Mouse (Mus musculus): Measurements from ENCODE around the gene Rbm48. TPM values are rescaled to one million over a fixed set of nuclear protein-coding genes. Genes with fewer than 3 reads are reported as not detected.
"Not testable (repeated sequence)": the region's sequence is repeated elsewhere in the genome, so short reads cannot be mapped to it uniquely, and the experiment has no call there.

Gene Rbm48
- polyA plus RNA-seq (2017; shearing (Covaris generic)) = 10 to 100 TPM; 22.0 to 24.1 TPM

DNA sequence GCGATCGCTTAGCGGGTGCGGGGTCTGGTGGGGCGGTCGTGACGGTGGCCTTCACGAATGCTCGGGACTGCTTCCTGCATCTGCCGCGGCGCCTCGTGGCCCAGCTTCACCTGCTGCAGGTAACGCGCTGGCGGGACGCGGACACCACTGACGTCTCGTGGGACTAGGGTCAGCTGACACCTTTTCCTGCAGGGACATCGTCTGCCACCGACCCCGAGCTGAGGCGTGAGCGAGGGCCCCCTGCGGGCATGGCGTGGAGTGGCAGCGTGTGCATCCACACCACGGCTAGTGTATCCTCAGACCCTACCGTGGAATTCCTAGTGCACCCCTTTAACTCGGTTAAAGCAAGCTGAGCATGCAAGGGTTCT, at the start of gene Rbm48:
Gene Rbm48 (minus strand): TSS at position 187 of the 368 bp plus-strand sequence.
- peak; percentile 50 for ATAC-seq

DNA sequence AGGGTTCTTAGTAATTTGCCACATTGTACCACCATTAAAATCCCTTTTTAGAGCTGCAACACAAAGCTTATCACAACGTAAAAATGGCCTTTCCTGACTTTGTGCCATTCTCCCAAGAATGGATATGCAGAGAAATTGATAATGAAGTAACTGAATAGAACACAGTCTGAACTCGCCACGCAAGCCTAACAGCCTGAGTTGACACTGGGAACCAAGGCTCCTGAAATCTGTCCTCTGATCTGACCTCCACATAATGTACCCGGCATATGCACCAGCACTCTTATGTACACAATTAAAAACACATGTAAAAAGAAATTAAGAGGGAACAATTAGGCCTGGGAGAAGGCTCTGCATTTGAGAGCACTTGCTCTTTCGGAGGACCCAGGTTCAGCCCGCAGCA, 48.9 kb upstream of the Rbm48 start:
- no peak for ATAC-seq

- ATAC-seq = no peak
These were observed 48.2 kb upstream of the Rbm48 start for GRCm38 (mm10) chr5:3644621-3645020.

- ATAC-seq = no peak
These were observed 38.9 kb upstream of the Rbm48 start for GRCm38 (mm10) chr5:3635286-3635685.

DNA sequence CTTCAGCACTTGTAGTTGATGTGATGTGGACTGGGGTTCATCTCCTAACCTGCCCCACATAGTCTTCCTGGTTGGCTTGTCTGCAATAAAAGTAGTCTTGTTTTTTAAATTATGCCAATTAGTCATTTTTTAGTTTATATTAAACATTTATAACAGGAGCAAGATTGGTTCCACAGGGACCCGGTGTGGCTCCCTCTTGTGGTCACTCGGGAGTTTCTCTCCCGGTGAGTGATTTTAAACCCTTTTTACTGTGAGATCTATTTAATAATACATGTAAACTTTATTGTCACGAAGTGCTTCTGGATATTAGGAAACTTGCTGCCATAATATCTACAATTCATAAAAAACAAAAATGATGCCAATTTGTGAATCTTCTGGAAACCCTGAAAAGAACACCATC, 37.6 kb upstream of the Rbm48 start:
- ATAC-seq = no peak

GRCm38 (mm10) chr5:3633315-3633714, 36.9 kb upstream of the Rbm48 start:
- no peak for ATAC-seq

DNA sequence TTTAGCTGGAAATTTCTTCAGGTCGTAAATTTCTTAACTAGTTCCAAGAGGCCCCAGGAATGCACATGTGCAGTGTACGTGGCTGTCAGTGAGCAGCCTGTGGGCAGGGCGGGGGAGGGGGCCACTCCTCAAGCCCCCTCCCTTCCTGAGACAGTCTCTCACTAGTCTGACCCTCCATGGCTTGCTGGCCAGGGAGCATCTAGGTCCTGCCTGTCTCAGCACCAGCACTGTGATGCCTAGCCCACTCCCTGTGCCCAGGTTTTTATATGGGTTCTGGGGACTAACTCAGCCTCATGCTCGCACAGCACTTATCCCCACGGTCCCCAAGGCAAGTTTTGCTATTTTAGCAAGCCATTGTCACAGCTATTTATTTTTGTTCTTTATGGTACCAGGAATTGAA, 35.9 kb upstream of the Rbm48 start:
- ATAC-seq = no peak

DNA sequence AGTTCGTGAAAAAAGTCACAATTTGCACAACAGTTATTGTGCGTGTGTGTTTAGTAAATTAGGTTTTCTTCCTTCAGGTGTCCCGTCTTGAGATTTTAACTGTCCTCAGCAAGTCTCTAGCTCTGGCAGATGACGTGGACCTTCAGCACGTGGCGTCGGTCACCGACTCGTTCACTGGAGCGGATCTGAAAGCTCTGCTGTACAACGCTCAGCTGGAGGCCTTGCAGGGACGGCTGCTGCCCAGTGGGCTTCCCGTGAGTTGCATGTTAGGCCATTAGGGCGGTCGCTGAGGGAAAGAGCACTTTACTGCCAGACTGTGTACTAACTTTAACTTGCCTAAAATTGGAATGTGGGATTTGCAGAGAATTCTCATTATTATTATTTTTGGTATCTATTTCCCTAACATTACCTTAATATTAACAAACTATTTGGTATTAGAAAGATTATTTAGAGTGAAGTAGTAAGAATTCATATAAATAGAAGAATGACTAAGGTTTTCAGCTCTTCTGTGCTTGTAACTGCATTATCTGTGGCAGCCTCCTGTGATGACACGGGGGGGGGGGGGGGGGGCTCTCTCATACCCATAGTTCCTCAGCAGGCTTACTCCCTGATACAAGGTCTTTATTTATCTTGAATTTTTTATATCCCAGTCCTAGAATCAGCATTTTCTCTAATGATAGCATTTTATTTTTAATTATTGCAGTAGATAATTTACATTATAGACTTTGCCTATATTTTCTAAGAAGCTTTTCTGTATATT, 35.3 kb upstream of the Rbm48 start:
- ATAC-seq = no peak

- ATAC-seq = no peak
These were observed 33.7 kb upstream of the Rbm48 start for GRCm38 (mm10) chr5:3630055-3630454.

GRCm38 (mm10) chr5:3620486-3620885, 24.1 kb upstream of the Rbm48 start:
- ATAC-seq = no peak

DNA sequence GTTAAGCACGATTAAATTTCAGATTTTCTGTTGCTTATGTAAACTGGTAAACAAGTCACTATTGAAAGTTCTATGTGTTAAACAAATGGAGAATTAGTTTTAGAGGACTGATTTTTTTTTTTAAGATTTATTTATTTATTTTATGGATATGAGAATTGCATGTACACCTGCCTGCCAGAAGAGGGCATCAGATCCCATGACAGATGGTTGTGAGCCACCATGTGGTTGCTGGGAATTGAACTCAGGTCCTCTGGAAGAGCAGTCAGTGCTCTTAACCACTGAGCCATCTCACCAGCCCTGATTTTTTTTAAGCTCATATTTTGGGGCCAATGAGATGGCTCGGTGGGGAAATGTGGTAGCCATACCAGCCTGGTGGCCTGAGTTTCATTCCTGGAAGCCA, 15.4 kb upstream of the Rbm48 start:
- not testable (repeated sequence) for ATAC-seq

DNA sequence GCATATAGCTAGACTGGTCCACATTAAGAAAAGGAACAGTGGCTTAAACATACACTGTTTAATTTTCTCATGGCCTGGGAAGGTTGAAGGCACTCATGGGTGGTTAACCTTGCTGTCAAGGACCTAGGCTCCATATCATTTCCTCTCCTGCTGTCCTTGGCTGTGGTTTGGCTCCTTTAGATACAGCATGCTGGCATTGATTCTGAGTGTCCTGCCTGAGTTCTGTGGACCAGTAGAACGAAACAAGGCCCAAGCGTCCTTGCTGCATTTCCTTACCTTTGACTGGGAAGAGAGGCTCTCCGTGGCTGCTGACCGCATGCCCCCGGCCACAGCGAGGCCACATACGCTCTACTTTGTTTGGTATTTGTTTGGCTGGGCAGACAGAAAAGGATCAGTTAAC, 12.9 kb upstream of the Rbm48 start:
- ATAC-seq = no peak

DNA sequence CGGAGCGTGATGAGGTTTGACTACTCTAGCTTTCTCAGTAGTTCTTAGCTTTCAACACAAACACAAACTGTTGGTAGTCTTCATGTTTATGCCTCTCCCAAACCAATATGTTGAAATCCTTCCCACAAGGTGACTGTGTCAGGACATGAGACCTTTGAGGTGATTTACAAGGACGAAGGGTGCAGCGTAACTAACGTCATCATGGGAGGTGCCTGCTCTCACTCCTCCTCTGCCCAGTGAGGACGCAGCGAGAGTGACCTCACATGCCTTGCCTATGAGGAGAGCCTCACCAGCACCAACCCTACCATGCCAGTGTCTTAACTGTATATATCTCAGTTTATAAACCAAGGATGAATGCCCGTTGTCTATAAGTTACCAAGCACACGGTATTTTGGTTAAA, 10.7 kb upstream of the Rbm48 start:
- ATAC-seq = no peak

DNA sequence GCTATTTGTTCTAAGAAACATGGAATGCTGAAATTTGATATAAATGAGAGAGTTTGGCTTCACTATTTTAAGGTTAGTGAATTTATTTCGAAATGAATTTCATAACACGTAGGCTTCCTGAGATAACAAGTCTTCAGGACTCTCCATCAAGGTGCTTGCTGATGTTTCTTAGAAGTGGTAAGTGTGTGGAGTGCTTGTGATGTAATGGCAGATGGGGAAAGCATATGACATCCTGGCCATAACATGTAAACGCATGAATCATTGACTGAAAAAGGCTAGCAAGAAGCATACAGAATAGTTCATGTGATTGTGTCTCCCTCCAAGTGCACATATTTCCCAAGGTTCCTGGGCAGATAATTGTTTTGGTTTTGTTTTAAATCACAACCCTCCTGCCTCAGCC, 4.4 kb upstream of the Rbm48 start:
- no peak for ATAC-seq

DNA sequence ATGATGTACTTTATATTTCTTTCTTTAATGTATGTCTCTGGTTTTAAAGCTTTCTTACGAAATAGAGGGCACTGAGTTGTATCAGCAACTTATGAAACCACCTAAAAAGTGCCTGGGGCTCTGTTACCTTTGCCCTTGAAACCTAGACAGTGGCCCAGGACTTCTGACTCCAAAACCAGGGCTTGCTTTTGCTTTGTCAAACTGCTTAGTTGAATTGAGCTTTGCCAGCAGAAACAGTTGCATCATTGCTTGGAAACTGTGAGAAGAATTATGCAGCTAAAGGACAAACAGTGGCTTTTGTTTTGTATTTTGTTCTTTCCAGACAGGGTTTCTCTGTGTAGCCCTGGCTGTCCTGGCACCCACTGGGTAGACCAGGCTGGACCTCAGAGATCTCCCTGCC, 3.9 kb upstream of the Rbm48 start:
- ATAC-seq = no peak

- no peak for ATAC-seq
These were observed 2.4 kb upstream of the Rbm48 start for GRCm38 (mm10) chr5:3598766-3599165.

- no peak for ATAC-seq
These were observed 786 bp upstream of the Rbm48 start for GRCm38 (mm10) chr5:3597171-3597570.

DNA sequence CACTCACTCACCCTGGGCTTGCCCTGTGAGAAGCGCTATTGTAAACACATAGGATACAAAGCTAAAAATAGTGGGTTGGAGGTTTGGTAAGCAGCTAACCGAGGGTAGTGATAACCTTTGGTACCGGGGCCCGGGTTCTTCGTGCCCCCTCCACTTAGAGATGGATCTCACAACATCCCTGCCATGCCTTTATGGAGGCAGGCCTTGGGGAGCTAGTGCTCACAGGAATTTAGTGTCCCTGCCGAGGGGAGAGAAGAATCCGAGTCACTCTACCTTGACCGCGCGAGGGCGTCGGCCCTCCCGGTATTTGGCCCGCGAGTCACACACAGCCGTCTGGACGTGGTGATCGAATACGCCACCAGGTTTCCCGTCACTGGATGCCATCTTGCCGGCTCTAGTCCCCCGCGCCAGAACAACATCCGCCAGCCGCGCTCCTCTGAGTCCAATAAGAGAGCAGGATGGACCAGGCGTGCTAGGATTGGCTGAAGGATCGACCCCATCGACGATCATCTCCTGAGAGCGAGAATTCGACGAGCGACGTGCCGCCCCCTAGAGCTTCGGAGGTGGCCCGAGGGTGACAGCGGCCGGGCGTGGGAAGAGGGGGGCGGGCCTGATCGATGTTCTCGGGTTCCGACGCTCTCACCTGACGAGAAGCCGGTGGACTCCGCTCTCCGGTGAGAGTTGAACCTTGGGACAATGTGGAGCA, 539 bp downstream of the Rbm48 start, which contains the start of gene Pex1:
Gene Pex1 (plus strand): TSS at position 374 of the 706 bp plus-strand sequence.
- ATAC-seq = peak; percentile 94

DNA sequence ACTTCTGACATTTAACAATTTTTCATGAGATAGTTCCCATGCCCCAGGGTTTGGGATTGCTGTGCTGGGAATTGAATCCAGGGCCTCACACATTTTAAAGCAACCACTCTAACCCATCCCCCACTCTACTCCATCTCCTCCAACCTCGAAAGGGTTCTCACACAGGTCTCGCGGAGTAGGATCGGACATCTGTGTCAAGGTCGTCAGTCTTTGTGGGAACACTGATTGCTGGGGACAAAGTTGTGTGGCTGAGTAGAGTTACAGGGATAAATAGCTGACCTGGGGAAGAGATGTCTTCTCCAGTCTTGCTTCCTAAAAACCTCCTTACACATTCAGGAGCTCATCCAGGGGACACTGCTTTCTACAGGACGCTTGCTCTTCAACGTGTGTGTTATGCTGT, 17.3 kb downstream of the Rbm48 start:
- no peak for ATAC-seq

DNA sequence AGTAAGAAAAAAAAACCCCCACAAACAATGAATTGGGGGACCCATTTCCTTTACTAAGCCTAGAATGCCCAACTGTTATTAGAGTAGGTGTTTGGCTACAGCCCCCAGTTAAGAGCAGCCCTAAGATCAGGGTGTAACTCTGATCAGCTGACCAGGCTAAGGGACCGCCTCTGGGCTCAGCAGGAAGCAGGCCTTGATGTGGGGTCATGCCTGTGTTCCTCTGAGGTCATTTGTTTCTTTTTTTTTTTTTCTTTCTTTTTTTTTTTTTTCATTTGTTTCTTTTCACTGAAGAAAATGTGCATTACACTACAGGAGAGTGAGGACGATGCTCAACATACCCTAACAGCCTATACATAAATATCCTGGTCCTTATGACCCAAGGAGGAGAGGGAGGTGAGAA, 18.4 kb downstream of the Rbm48 start:
- no peak for ATAC-seq

DNA sequence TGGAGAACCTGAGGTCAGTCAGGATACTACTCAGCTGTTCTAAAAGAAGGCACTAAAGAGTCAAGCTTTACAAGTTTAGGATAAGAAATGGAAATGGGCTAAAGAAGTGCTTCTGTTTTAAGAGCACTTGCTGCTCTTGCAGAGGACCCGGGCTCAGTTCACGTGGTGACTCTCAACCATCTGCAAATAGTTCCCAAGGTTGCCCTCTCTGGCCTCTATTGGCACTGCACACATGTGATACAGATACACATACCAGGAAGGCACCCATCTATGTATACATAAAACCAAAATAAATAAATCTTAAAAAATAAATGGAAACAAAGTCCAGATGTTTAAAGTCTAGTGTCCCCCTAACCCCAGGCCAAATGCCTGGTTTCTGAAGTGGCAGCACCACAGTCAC, 21.6 kb downstream of the Rbm48 start:
- no peak for ATAC-seq

DNA sequence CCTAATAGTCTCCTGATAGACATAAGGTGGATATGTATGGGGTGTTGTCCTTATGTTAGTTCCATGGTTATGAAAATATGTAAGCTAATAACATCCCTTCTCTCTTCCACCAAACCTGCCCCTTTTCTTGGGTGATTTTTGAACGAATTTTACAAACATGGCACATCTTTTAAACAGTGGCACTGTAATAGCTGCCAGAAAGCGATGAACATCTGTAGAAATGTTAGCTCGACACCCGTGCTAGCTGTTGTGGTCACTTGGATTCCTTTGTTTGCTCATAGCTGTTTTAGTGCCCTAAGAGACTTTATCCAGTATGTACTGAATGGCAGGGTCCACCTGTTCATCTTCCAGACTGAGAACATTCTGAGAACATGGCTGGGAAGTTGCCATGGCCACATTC, 25.1 kb downstream of the Rbm48 start, which contains the start of gene 1700109H08Rik:
Gene 1700109H08Rik (plus strand): TSS at position 301 of the 400 bp plus-strand sequence.
- ATAC-seq = no peak

DNA sequence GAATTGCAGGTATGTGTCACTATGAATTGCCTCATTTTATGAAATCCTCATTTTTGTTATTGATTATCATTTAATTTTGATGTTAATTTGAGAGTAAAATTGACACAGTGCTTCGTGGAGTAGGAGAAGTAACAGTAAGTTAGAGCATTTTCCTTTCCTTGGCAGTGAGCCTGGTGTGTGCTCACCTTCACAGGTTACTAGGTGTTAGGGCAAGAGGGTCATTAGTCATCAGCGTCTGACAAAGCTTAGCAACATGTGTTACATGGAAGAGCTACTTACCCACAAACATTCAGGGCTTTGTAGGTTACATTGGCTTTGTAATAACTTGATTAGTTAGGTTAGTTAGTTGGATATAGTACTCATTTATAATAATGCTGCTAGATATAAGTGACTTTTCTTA, 42.2 kb downstream of the Rbm48 start:
- no peak for ATAC-seq

- ATAC-seq = no peak
These were observed 44.9 kb downstream of the Rbm48 start for GRCm38 (mm10) chr5:3551481-3551880.

Measured in activated CD4-positive, CD25-positive, alpha-beta regulatory T cell, adult 4 months (primary cell).